In the genomic region with DNA sequence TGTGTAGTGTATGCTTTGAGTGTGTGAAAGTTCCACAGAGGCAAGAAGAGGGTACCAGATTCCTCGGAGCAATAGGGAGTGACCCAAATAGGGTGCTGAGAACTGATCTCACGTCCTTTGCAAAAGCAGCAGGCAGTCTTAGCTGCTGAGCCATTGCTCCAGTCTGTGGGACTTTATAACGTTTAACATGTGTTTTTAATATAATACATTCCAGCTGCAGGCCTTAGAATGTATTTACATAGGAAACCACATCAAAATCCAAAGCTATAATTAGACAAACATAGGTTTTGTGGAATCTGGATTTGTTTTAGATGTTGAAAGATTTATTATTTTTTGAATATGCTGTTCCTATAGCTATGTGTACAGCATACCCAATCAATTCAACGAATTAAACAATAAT, we compare ENCODE assay signal across 10 mouse cellular contexts.
"Had no signal": no experiment of that assay in that cellular context is flagged by ENCODE, and none has a peak within 500 bp of the region (broad histone marks: within the 10 kb centered on the region; RNA-seq: fewer than 3 reads in every experiment).

No protein-coding gene starts in this region.

- ATAC-seq: intestine, postnatal 0 days; liver, embryonic 12.5 days had no signal

- H3K9ac ChIP-seq: liver, embryonic 12.5 days; lung, embryonic 15.5 days; neural tube, embryonic 12.5 days had no signal

- H3K27me3 ChIP-seq: liver, embryonic 12.5 days; lung, embryonic 15.5 days; neural tube, embryonic 12.5 days had no signal

- H3K4me3 ChIP-seq: liver, embryonic 12.5 days; lung, embryonic 15.5 days; neural tube, embryonic 12.5 days had no signal

- H3K4me2 ChIP-seq: liver, embryonic 12.5 days; lung, embryonic 15.5 days; neural tube, embryonic 12.5 days had no signal

- H3K36me3 ChIP-seq: liver, embryonic 12.5 days; lung, embryonic 15.5 days had no signal

- DNase-seq: kidney, postnatal 14 days; left cerebral cortex, postnatal 4 days; lung, postnatal 14 days; midbrain, embryonic 14.5 days; thymus, adult 2 months; thymus, postnatal 25 days had no signal

- H3K4me1 ChIP-seq: liver, embryonic 12.5 days; lung, embryonic 15.5 days; neural tube, embryonic 12.5 days had no signal

- H3K9me3 ChIP-seq: liver, embryonic 12.5 days; lung, embryonic 15.5 days; neural tube, embryonic 12.5 days had no signal

- H3K27ac ChIP-seq: liver, embryonic 12.5 days; lung, embryonic 15.5 days; neural tube, embryonic 12.5 days had no signal
